Mouse (Mus musculus): ENCODE measurements around the gene Tnpo3.

- no peak for TF ChIP-seq POLR2A (IDR thresholded peaks at IDR 0.05; ENCODE audit: control insufficient read depth, extremely low read depth, insufficient read depth, low read length, poor library complexity)
- TF ChIP-seq CTCF (IDR thresholded peaks at IDR 0.05; ENCODE audit: borderline replicate concordance, control insufficient read depth, extremely low read depth, insufficient read depth, low read length, poor library complexity) = no peak
Observed at GRCm38 (mm10) chr6:29525256-29525655, 84.4 kb downstream of the Tnpo3 start.
